Mouse (Mus musculus) testis, adult 2 months (tissue): ENCODE measurements around the gene Fryl. TPM values are rescaled to one million over a fixed set of nuclear protein-coding genes. Genes with fewer than 3 reads are reported as not detected.

Source experiments
- H3K27ac ChIP-seq: fragments of 200-500 bp; 2 replicates; pipeline ENCODE4 v1.5.1; 2012; ENCODE audit warnings: low read depth, low read length; ENCODE audit not compliant: control insufficient read depth, insufficient read depth
- H3K27me3 ChIP-seq: fragments of 200-500 bp; 2 replicates; pipeline ENCODE4 v1.6.1; 2012; ENCODE audit warnings: mild to moderate bottlenecking, low read length, moderate library complexity; ENCODE audit not compliant: control insufficient read depth, insufficient read depth
- H3K36me3 ChIP-seq: fragments of 200-500 bp; 2 replicates; pipeline ENCODE4 v1.6.1; 2012; ENCODE audit warnings: mild to moderate bottlenecking, low read length; ENCODE audit not compliant: control insufficient read depth, insufficient read depth
- H3K4me1 ChIP-seq: fragments of 200-500 bp; 2 replicates; pipeline ENCODE4 v1.6.1; 2012; ENCODE audit warnings: low read length; ENCODE audit not compliant: control insufficient read depth, insufficient read depth
- H3K4me3 ChIP-seq: fragments of 200-500 bp; 2 replicates; pipeline ENCODE4 v1.5.1; 2012; ENCODE audit warnings: low read depth, mild to moderate bottlenecking, low read length, moderate library complexity, mixed read lengths; ENCODE audit not compliant: control insufficient read depth
- CTCF ChIP-seq: fragments of 200-500 bp; IDR thresholded peaks from 2 replicates; pipeline ENCODE4 v1.5.1; 2012; ENCODE audit warnings: low read depth, mild to moderate bottlenecking, inconsistent platforms, low read length, moderate library complexity; ENCODE audit not compliant: control insufficient read depth, insufficient read depth, insufficient replicate concordance
- POLR2A ChIP-seq: fragments of 200-500 bp; IDR thresholded peaks from 2 replicates; pipeline ENCODE4 v1.6.1; 2012; ENCODE audit warnings: low read depth, mild to moderate bottlenecking, inconsistent platforms, low read length, moderate library complexity; ENCODE audit not compliant: control insufficient read depth
- polyA plus RNA-seq: library from polyadenylated mRNA; depleted of rRNA; stranded (reverse); fragments of >200 nt; gene quantifications from 2 replicates; pipeline ENCODE4 v1.2.3, GENCODE M21; 2012

Gene Fryl
- polyA plus RNA-seq, 1 experiment = 21.6 TPM

DNA sequence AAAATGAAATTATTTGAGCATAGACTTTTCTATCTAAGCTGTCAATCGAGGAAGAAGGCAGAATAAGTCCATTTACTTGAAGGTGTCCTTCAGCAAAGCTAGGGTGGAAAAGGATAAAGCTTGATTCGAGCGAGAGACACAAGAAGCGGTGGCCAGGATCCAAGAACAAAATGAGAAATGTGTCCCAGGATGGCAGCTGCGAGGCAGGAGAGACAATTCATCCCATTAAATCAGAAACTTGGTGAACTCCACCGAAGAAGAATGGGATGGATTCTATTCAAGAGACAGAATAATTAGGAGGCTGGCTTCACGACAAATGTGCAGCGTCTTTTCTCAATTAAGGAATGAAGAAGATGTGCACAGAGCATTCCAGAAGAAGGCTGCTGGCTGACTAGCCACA lies 14.5 kb downstream of the Fryl start:
- Histone ChIP-seq H3K27ac (no peak overlapping the region), H3K4me3 (no peak overlapping the region), H3K4me1 (no peaks in the 10 kb centered on the region; the same call in 1 of the 2 replicates), H3K27me3 (no peaks in the 10 kb centered on the region), H3K36me3 (no peaks in the 10 kb centered on the region)
- TF ChIP-seq CTCF (no peak), POLR2A (no peak)

GRCm38 (mm10) chr5:73241332-73241731 lies 15.1 kb downstream of the Fryl start:
- no peak overlapping the region for H3K4me3 ChIP-seq
- H3K27ac ChIP-seq = no peak overlapping the region
- no peaks in the 10 kb centered on the region for H3K27me3 ChIP-seq
- no peak for TF ChIP-seq CTCF
- no peak for TF ChIP-seq POLR2A
- H3K4me1 ChIP-seq = no peaks in the 10 kb centered on the region; the same call in 1 of the 2 replicates
- no peaks in the 10 kb centered on the region for H3K36me3 ChIP-seq

DNA sequence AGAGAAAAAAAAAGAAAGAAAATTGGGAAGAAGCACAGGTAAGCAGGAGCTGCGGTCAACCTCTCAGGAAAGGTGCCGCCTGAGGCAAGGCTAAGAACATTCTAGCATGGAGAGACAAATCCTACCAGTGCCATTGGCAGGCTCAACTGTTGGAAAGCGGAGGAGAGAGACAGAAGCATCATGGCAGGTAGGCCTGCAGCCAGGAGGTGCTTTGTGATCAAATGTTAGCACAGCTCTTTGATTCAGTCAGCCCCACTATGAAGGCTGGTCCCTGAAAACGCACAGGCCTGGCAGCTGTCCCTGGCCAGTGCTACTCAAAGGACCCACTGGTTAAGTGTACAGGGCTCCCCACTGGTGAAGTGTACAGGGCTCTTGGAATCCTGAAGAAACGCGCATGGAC lies 16.0 kb downstream of the Fryl start:
- TF ChIP-seq POLR2A (no peak), CTCF (no peak)
- H3K36me3 ChIP-seq = no peaks in the 10 kb centered on the region
- H3K27me3 ChIP-seq = no peaks in the 10 kb centered on the region
- no peaks in the 10 kb centered on the region; the same call in 1 of the 2 replicates for H3K4me1 ChIP-seq
- no peak overlapping the region for H3K4me3 ChIP-seq
- H3K27ac ChIP-seq = no peak overlapping the region

GRCm38 (mm10) chr5:73236894-73237334 lies 19.5 kb downstream of the Fryl start:
- TF ChIP-seq CTCF (no peak), POLR2A (no peak)
- peak overlapping the region; percentile 32; the same call in 1 of the 2 replicates for H3K27ac ChIP-seq

DNA sequence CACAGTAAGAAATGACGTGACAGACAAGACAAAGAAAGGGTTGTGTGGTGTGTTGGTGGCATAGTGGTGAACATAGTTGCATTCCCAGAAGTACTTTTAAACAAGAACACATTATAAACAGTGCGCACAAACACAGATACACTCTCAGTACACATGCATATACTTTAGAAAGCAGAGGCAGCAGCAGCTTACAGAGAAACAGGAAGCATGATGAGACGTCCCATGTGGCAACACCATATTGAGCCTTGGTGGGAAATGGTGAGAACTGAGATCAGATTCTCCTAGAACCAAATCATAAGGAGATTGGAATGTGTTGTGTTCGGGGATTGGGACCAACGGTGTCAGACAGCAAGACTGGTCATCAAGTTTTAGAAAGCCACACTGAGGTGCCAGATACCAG lies 21.2 kb downstream of the Fryl start:
- Histone ChIP-seq H3K36me3 (no peaks in the 10 kb centered on the region), H3K27me3 (no peaks in the 10 kb centered on the region), H3K27ac (no peak overlapping the region), H3K4me1 (peaks cover 4% of the 10 kb centered on the region), H3K4me3 (no peak overlapping the region)
- TF ChIP-seq POLR2A = no peak
- no peak for TF ChIP-seq CTCF

More at GRCm38 (mm10) chr5:73236894-73237334, 19.5 kb downstream of the Fryl start:
- H3K4me1 ChIP-seq = peaks cover 4% of the 10 kb centered on the region
- H3K36me3 ChIP-seq = no peaks in the 10 kb centered on the region
- H3K27me3 ChIP-seq = no peaks in the 10 kb centered on the region
- no peak overlapping the region for H3K4me3 ChIP-seq

- Histone ChIP-seq H3K27ac (peak overlapping the region; percentile 43; the same call in 1 of the 2 replicates), H3K4me1 (peaks cover 4% of the 10 kb centered on the region), H3K4me3 (no peak overlapping the region), H3K27me3 (no peaks in the 10 kb centered on the region), H3K36me3 (no peaks in the 10 kb centered on the region)
- TF ChIP-seq POLR2A = no peak
- TF ChIP-seq CTCF = no peak
Measured at GRCm38 (mm10) chr5:73233018-73233881, 23.2 kb downstream of the Fryl start.

DNA sequence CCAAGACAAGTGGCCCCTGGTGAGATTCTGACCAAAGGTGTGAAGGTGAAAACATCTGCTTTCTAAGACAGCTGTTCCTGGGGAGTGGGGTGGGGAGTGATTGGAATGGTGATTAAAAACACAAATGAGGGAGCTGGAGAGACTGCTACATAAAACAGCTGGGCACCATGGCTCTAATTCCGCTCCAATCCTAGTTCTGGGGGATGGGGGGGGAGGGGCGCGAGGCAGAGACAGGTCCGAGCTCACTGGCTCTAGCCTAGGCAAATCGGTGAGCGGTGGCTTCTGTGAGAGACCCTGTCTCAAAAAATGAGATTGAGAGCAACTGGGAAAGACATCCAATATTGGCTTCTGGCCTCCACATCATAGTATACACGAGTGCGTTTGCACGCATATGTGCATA lies 24.2 kb downstream of the Fryl start:
- TF ChIP-seq CTCF (no peak), POLR2A (no peak)
- no peak overlapping the region for H3K4me3 ChIP-seq
- H3K36me3 ChIP-seq = no peaks in the 10 kb centered on the region
- no peaks in the 10 kb centered on the region for H3K27me3 ChIP-seq
- H3K4me1 ChIP-seq = peaks cover 6% of the 10 kb centered on the region
- no peak overlapping the region for H3K27ac ChIP-seq
